Mouse (Mus musculus) CD4-positive, CD25-positive, alpha-beta regulatory T cell, adult 4 months (primary cell): ENCODE data around the gene Lbhd1. TPM values are rescaled to one million over a fixed set of nuclear protein-coding genes. Genes with fewer than 3 reads are reported as not detected.
A peak's percentile ranks its signal among the peaks of the same experiment; 100 is the strongest.
"Not testable (repeated sequence)": the region's sequence is repeated elsewhere in the genome, so short reads cannot be mapped to it uniquely, and the experiment has no call there.

Source experiments
- ATAC-seq: one replicate; pipeline ENCODE4 v1.8.0; 2017
- polyA plus RNA-seq, 2 experiments: library from polyadenylated mRNA; unstranded; fragments of 100-300 nt; shearing (Covaris generic); gene quantifications; one replicate each; pipeline ENCODE4 v1.2.1; 2017

Gene Lbhd1
- polyA plus RNA-seq, 2 experiments from 2014 or later = 58.1 to 77.2 TPM

DNA sequence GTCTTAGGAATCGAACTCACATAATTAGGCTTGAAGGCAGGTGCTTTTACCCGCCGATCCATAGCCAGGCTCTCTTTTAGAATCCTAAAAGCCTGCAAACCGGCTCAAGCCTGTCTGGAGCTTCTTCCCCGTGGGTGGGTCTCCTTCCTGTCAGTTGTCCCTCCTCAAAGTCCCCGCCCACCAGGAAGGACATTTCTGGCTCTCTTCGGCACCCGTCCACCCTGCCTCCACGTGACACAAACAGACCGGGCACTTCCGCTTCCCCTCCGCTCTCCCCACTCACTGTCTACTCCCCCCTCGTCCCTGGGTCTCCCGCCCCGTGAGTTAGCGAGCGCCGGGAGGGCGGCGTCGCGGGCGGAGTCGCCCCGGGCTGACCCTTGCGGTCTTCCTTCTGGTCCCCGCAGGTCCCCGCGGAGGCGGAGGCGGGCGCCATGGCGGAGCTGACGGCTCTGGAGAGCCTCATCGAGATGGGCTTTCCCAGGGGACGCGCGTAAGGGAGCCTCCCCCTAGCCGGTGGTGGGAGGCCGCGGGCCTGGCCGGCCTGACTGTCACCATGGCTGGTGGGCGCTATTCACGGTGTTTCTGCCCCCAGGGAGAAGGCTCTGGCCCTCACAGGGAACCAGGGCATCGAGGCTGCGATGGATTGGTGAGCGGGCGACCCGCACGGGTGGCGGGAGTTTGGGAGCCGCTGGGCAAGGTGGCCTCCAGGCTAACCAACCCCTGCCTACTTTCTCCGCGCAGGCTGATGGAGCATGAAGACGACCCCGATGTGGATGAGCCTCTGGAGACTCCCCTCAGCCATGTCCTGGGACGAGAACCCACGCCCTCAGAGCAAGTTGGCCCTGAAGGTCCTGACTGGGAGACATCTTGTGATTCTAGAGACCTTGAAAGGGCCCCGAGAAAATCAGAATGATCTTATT lies 12.0 kb upstream of the Lbhd1 start, which contains the start of gene Ubxn1:
Gene Ubxn1, plus strand, starts transcription at position 230 of the 920 bp plus-strand sequence.
- peak; percentile 94 for ATAC-seq

DNA sequence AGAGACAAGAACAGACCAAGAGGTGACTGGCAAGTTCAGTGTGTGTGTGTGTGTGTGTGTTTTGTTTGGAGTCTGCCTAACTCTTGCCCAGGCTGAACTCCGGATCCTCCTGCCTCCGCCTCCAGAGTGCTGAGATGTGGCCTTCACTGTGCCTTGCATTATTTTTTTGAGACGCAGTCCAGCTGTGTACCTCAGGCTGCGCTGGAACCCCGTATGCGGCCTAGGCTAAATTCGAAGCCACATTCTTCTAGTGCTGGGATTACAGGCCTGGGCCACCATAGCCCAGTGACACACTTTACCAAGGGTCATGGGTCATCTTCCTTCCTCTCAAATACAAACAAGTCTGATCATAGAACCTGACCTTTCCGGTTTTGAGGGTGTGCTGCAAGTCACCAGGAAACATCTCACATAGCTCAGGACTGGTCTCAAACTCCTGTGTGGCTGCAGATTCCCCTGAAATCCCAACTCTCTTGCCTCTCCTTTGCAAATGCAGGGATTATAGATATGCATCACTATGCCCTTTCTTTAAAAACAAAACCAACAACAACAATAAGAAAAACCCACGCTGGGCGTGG lies 11.2 kb upstream of the Lbhd1 start:
- ATAC-seq = no peak

DNA sequence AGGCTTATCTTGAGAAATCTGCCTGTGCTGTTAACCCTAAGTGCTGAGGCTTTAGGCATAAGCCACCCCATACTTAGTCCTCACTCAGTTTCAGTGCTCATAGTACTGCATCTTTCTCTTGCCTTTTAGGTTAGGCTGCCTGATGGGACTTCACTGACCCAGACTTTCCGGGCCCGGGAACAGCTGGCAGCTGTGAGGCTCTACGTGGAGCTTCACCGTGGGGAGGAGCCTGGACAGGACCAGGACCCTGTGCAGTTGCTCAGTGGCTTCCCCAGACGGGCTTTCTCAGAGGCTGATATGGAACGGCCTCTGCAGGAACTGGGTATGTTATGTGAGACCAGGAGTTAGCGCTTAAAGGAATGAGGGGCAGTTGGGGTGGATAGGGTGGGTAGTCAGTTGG lies 8.5 kb upstream of the Lbhd1 start:
- ATAC-seq = no peak

DNA sequence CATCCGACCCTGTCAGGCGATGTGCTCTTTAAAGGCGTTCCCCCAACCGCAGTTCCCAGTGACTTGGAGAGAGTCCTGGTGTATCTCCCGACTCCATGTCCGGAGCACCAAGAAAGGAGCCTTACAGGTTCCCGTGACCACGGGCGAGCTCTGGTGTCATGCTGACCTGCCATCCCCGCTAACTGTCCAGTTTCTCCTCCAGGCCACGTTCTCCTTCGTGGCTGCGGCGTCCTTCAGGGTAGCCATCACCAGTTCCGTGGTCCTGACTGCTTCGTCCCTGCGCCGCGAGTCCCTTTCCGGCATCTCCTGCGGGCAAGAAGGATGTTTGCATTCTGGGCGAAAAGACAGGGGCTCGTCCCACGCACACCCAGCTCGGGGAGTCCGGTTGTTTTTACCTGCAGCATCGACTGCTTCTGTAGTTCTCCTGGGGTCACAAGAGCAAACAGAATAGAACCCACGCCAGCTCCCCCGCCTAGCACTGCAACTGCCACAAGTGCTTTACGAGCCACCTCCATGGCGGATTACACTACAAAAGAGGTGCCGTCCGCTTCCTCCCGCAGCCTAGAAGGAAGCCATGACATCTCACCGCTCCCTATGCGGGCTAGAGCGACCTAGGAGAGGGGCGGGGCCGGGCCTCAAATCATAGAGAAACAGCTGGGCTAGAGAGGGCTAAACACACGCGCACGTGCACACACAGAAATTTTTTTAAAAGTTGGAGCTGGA lies 3.1 kb upstream of the Lbhd1 start, which contains the start of gene Uqcc3:
Gene Uqcc3, minus strand, starts transcription at position 613 of the 723 bp plus-strand sequence.
- peak; percentile 99 for ATAC-seq

DNA sequence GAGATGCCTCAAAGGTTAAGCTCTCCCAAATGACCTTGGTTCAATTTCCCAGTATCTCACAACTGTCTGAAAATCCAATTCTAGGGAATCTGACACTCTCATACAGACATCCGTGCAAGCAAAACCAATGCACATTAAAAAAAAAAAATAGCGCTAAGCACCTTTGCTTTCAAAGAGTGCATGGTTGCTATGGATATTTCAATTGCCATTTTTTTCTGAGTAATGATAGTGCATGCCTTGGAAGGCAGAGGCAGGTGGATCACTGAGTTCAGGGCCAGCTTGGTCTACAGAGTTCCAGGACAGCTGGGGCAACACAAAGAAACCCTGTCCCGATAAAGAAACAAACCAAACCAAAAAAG lies 2.5 kb upstream of the Lbhd1 start:
- peak; percentile 51 for ATAC-seq

DNA sequence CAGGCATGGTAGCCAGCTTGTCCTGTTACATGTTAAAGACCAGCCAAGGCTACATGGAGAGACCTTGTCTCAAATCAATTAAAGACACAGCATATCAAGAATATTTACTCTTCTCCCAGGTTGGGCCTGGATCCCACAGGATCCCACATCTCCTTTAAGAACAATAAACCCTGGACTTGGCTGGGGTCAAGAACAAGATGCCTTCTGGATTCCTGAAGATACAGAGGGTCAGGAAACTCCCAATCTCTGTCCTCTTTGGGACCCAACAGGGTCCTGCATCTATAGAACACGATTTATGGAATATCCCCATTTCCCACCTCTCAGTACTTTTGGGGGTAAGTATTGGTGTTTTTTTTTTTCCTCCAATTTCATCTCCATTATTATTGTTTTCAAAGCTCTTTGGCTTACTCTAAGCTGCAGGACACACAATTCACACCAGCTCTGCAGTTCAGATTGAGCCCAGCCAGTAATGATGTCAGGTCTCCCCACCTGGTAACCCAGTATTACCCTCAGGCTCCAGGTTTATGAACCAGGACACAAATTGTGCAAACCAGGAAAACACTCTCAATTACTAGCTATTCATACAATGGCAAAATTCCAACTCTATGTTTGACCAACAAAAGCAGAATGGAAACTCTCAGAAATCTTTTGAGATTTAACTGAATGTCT lies 3.5 kb downstream of the Lbhd1 start:
- ATAC-seq = no peak

DNA sequence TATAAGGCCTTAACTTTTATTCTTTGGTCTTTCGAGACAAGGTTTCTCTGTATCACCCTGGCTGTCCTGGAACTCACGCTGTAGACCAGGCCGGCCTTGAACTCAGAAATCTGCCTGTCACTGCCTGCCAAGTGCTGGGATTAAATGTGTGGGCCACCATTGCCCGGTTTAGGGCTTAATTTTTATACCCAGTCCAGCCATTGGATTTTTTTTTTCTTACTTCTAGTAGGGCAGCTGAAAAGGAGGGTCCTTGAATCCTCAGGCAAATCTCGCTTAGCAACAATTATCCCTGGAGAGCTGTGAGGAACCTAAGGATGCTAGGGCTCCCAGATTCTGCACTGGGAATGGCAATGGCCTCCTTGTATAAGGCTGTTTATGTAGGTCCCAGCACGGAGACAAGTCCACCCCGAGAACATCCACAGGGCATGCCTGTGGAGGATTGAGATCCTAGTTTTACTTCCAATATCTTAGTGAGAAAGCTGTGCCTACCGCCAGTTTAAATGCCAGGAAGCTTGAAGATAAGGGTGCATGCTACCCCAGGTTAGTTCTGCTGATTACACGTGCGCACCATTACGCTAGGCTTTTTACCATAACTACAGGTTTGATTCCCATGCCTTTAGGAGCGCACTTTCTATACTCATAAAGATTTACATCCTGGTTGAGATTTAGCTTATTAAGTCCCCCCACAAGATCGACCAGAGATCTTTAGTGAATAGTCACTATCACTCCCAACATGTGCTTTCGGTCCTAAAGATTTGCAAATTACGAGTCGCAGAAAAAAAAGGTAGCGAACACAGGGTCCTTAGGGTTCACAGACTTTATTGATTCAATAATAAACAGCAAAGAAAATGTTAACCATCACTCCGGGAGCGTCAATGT lies 4.3 kb downstream of the Lbhd1 start:
- no peak for ATAC-seq

DNA sequence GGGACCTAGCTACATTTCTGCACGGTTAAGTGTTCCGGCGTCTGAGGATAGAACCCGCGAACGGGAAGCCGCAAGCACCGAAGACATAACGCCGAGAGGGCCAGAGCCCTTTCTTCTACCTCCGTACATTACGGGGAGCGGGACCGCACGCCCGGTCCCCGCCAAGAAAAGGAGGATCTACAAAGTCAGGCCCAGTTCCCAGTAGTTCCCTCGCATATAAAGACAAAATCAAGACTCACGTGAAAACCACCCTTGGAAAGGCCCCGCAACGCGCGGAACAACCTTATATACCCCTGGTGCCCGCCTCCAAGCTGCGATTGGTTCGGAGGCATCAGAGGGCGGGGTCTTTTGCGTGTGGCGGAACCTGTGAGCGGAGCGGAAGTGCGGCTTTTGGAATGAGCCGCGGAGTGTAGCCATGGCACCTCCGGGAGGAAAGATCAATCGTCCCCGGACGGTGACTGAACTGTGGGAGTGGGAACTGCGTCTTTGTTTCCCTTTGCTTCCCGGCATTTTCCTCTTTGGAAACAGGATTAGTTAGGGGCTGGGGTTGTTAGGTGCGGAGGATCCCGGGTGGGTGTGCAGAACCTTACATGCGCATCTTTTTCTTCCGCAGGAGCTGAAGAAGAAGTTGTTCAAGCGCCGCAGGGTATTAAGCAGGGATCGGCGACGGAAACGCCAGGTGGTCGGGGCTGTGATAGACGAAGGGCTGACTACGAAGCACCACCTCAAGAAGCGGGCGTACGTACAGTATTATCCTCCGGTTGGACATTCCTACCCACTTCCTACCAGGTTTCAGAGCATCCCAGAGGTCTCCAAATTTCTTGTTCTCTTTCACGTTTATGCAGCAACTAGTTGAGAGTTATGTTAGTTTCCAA lies 5.2 kb downstream of the Lbhd1 start, which contains the start of the genes 1810009A15Rik and Gm49416:
Gene 1810009A15Rik, plus strand, starts transcription at position 343 of the 875 bp plus-strand sequence.
Gene Gm49416, plus strand, starts transcription at position 416 of the 875 bp plus-strand sequence.
- peak; percentile 95 for ATAC-seq

DNA sequence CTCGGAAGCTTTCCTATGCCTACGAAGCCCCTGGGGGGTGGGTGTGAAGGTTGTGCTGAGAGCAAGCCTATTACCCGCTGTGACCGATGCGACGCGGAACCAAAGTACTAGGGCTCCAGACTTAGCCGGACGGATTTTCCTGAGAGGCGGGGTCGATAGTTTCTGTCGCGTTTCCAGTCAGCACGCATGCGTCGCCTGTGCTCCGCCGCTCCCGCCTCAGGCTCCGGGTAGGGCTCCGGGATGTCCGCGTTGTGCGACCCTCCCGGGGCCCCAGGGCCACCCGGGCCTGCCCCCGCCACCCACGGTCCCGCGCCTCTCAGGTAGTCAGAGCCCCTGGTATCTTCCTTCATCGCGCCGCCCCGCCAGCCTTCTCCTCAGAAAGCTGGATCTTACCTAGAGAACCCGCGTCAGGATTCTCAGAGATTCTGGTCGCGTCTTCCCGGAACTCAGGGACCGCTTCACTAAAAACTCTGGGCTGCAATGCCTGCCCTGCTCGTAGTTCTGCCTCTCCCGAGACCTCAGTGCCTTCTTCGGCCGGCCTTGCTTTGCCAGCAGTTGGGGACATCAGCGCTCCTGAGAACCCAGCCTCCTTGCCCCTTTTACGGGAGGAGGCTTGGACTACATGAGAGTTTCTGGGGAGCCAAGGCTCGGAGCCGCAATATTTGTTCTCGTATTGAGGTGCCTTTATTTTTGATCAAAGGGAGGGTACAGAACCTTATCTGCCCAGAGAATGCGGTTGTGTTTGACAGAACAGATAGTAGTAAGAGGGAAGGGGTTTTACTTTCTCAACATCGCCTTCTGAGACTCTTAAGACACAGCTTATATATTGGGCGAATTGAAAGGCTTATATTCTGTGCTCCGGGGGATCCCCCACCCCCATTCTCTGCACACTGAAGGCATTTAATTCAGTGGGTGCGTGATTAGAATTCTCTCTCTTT lies 9.6 kb downstream of the Lbhd1 start, which contains the start of gene Ints5:
Gene Ints5, plus strand, starts transcription at position 177 of the 938 bp plus-strand sequence.
- peak; percentile 38 for ATAC-seq

DNA sequence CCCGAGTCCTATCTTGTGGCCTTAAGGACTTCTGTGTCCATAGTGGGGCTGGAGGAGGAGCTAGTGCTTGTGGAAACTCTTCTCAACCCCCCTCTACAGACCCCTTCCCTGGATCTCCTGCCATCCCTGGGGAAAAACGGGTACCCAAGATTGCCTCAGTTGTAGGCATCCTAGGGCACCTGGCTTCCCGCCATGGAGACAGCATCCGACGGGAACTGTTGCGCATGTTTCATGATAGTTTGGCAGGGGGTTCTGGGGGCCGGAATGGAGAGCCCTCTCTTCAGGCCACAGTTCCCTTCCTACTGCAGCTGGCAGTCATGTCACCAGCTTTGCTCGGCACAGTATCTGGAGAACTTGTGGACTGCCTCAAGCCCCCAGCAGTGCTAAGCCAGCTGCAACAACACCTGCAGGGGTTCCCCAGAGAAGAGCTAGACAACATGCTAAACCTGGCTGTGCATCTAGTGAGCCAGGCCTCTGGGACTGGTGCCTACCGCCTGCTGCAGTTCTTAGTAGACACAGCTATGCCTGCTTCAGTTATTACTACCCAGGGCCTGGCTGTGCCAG lies 11.9 kb downstream of the Lbhd1 start:
- ATAC-seq = no peak

DNA sequence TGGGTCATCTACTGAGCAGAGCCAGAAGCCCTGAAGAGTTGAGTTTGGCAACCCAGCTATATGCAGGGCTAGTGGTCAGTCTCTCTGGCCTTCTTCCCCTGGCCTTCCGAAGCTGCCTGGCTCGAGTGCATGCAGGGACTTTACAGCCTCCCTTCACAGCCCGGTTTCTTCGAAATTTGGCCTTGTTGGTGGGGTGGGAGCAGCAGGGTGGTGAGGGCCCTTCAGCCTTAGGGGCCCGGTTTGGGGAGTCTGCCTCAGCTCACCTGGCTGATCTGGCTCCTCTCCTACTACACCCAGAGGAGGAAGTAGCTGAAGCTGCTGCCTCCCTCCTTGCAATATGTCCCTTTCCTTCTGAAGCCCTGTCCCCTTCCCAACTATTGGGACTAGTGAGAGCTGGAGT lies 12.7 kb downstream of the Lbhd1 start:
- ATAC-seq = not testable (repeated sequence)

DNA sequence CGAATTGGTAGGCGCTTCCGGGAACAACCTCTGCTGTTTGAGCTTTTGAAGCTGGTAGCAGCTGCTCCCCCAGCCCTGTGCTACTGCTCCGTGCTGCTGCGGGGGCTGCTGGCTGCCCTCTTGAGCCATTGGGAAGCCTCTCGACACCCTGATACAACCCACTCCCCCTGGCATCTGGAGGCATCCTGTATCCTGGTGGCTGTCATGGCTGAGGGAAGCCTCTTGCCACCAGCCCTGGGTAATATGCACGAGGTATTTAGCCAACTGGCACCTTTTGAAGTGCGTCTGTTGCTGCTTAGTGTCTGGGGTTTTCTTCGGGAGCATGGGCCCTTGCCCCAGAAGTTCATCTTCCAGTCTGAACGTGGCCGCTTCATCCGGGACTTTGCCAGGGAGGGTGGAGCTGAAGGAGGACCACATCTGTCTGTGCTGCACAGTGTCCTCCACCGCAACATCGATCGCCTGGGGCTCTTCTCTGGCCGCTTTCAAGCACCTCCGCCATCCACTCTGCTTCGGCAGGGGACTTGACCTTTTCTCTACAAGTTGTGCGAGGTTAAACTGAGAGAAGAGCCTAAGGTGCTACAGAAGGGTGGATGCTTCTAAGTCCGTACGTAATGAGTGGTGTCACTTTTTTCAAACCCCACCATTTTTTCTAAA lies 13.8 kb downstream of the Lbhd1 start:
- ATAC-seq = not testable (repeated sequence)

DNA sequence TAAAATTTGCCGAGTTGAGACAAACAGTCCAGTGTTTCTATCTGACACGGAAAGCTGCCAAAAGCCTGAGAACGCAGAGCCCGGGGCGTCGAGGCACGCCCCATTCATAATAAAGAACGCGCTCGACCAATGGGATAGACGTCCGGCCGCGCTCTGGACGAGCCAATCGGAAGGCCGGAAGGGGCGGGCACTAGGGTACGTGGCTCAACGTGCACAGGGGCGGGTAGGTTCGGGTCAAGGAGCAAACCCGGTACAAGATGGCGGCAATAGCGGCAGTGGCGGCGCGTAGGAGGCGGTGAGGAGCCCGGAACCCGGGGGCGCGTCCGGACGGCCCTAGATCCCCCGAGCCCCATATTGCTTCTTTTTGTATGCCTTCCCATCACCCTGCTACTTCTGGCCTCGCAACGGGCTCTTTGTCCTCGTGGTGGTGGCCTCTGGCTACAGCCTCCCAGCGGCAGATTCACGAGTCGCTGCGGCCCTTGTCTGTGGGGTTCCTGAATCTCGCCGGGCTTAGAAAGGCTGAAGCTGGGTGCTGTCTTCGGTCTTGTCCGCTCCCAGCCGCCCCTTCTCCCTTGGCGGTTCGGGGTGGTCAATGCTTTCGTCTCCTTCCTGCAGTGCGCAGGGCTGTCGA lies 14.4 kb downstream of the Lbhd1 start, which contains the start of gene Ganab:
Gene Ganab, plus strand, starts transcription at position 207 of the 631 bp plus-strand sequence.
- ATAC-seq = peak; percentile 98

DNA sequence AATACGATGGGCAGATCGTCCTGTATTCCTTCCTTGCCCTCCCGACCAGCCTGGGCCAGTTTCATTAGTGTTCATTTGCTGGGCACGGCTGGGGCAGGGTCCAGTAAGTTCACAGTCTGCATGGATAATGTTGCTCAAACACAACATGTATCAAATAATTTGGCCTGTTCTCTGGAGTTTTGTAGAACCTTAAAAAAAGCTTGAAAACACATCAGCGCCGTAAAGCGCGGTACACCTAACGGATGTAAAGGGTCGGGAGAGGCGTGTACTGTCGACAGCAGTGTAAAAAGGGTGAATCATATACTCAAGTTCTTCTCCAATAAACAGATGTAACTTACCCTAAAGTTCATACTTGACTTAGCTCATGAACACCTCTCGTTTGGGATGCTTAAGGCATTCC lies 15.0 kb downstream of the Lbhd1 start:
- ATAC-seq = peak; percentile 19

DNA sequence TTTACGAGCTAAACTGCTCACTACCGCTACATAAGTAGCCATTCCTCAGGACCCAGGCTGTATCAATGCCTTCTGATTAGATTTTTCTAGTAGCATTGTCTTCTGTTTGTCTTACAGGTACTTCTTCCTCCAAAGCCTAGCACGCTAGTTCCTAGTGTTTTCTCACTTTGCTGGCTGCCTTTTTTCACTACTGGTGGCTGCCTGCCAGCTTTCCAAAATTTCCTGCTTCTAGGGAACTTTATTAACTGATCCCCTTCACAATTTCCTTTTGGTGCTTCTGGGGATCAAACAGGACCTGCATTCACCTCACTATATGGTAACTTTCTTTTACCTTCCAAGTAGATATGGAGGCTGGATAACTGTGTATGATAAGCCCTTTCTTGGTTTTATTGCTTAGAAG lies 15.5 kb downstream of the Lbhd1 start:
- ATAC-seq = no peak

DNA sequence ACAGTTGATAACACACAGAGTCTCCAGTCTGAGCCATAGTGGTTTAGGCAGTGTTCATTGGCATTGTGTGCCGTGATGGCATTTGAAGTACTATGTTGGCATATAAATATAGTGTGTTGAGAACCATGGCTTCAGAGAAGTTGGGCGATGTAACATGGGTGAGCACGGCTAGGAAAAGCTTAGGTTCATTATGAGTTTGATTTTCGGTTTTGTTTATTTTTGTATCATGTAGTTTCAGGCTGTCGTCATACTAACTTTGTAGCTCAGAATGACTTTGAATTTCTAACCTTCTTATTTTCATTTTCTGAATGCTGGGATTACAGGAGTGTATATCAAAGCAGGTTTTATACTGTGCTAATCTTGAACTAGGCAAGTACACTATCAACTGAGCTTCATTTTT lies 19.9 kb downstream of the Lbhd1 start:
- ATAC-seq = no peak

DNA sequence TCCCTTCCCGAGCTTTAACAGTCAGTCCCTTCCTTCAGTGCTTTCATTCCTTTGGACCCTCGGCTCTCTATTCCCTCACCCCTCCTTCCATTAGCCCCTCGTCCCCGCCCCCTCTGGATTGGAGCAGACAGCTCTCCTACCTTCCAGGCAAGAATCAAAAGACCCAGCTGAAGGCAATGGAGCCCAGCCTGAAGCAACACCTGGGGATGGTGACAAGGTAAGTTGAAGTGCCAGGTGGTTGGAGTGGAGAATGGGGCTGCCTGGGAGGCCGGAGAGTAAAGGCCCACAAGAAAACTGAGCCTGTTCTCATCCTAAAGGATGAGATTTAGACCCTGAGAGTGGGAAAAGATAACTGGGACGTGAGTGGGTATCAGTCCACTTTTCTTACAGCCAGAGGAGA lies 25.0 kb downstream of the Lbhd1 start:
- no peak for ATAC-seq

DNA sequence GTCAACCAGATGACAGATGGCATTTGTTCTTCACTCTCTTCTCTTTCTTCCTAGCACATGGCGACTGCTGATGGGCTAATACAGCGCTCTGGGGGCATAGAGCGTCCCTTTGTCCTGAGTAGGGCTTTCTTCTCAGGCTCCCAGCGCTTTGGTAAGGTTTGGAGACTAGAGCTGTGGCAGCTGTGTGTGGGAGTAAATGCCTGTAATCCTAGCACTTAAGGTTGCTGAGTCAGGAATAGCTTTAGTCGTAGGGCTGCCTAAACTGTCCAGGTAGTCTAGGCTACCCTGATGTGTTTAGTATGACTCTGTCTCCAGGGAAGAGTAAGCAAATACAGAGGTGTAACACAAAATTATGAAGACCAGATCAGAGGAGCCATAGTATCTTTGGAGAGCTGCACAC lies 28.3 kb downstream of the Lbhd1 start:
- ATAC-seq = no peak
